Mouse (Mus musculus) testis, adult 2 months (tissue): Measurements from ENCODE around the gene Aff3. TPM values are rescaled to one million over a fixed set of nuclear protein-coding genes. Genes with fewer than 3 reads are reported as not detected.

Experiments
- H3K27ac ChIP-seq: fragments of 200-500 bp; 2 replicates; pipeline ENCODE4 v1.5.1; 2012; ENCODE audit warnings: low read depth, low read length; ENCODE audit not compliant: control insufficient read depth, insufficient read depth
- H3K27me3 ChIP-seq: fragments of 200-500 bp; 2 replicates; pipeline ENCODE4 v1.6.1; 2012; ENCODE audit warnings: mild to moderate bottlenecking, low read length, moderate library complexity; ENCODE audit not compliant: control insufficient read depth, insufficient read depth
- H3K36me3 ChIP-seq: fragments of 200-500 bp; 2 replicates; pipeline ENCODE4 v1.6.1; 2012; ENCODE audit warnings: mild to moderate bottlenecking, low read length; ENCODE audit not compliant: control insufficient read depth, insufficient read depth
- H3K4me1 ChIP-seq: fragments of 200-500 bp; 2 replicates; pipeline ENCODE4 v1.6.1; 2012; ENCODE audit warnings: low read length; ENCODE audit not compliant: control insufficient read depth, insufficient read depth
- H3K4me3 ChIP-seq: fragments of 200-500 bp; 2 replicates; pipeline ENCODE4 v1.5.1; 2012; ENCODE audit warnings: low read depth, mild to moderate bottlenecking, low read length, moderate library complexity, mixed read lengths; ENCODE audit not compliant: control insufficient read depth
- CTCF ChIP-seq: fragments of 200-500 bp; IDR thresholded peaks from 2 replicates; pipeline ENCODE4 v1.5.1; 2012; ENCODE audit warnings: low read depth, mild to moderate bottlenecking, inconsistent platforms, low read length, moderate library complexity; ENCODE audit not compliant: control insufficient read depth, insufficient read depth, insufficient replicate concordance
- POLR2A ChIP-seq: fragments of 200-500 bp; IDR thresholded peaks from 2 replicates; pipeline ENCODE4 v1.6.1; 2012; ENCODE audit warnings: low read depth, mild to moderate bottlenecking, inconsistent platforms, low read length, moderate library complexity; ENCODE audit not compliant: control insufficient read depth
- polyA plus RNA-seq: library from polyadenylated mRNA; depleted of rRNA; stranded (reverse); fragments of >200 nt; gene quantifications from 2 replicates; pipeline ENCODE4 v1.2.3, GENCODE M21; 2012

Gene Aff3
- polyA plus RNA-seq, 1 experiment = 8.1 TPM

DNA sequence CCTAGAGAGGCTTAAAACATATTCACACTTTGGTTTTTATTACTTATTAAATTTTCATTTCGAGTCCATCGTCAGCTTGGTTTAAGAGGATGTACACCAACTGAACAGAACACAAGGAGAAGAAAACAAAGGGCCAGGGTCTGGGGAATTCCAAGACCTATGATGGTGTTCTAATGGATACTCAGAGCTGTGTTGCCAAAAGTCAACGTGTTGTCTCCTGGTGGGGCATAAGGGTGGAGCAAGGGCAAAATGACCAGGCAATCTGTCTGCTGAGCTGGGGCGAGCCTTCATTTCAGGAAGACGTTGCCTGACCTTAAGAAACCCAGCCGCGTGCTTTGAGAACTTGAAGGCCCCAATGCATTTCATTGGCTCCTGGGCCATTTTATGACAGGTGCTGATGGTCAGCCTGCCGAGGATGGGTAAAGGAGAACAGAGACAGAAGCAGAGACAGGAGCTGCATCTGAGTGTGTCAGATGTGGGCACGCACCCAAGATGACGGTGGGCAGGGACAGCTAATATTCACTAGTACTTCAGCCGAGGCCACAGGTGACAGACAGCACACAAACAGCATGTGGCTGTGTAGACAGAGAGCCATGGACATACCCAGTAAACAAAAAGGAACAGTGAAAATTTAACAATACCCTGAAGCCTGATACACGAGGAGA is 371.0 kb downstream of the Aff3 start:
- Histone ChIP-seq H3K4me3 (no peak overlapping the region), H3K27me3 (no peaks in the 10 kb centered on the region), H3K36me3 (no peaks in the 10 kb centered on the region), H3K27ac (no peak overlapping the region), H3K4me1 (no peaks in the 10 kb centered on the region)
- TF ChIP-seq POLR2A (no peak), CTCF (no peak)

DNA sequence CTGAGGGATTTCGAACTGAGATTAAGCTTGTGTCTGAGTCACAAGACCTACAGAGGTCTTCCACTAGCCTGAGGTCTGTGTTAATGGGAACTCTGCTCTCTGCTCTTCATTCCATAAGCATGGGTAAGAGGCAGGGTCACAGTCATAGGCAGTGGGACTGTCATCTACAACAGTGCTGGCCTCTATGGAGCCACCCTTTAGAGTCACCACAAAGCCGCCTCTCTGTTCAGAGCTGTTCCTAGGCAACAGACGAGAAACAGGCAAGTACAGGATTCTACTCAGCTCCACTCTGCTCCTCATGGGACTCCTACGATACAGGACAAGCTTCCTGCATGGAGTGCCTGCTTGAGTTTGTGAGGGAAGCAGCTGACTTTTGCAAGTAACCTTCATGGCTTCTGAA is 371.9 kb downstream of the Aff3 start:
- Histone ChIP-seq H3K27ac (no peak overlapping the region), H3K4me1 (no peaks in the 10 kb centered on the region), H3K4me3 (no peak overlapping the region), H3K27me3 (no peaks in the 10 kb centered on the region), H3K36me3 (no peaks in the 10 kb centered on the region)
- TF ChIP-seq CTCF (no peak), POLR2A (no peak)

DNA sequence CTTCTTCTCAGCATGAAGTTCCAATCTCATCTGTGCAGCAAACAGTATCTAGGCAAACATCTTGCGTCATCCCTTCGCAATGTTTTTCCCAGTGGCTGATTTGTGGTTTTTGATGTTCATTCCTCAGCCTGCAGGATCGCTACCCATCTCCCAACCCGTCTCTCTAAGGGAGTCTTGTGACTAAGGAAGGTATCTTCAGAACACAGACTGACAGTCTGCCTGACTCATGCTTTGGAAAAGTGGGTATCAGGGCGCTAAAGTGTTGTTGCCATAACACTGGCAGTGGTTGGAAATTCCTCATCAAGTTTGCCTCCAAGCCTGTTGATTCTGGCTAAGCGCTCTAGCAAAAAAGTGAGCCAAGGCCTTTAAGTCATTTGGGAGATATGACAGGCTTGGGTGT is 372.8 kb downstream of the Aff3 start:
- Histone ChIP-seq H3K4me1 (no peaks in the 10 kb centered on the region), H3K27me3 (no peaks in the 10 kb centered on the region), H3K4me3 (no peak overlapping the region), H3K27ac (no peak overlapping the region), H3K36me3 (no peaks in the 10 kb centered on the region)
- no peak for TF ChIP-seq POLR2A
- TF ChIP-seq CTCF = no peak

DNA sequence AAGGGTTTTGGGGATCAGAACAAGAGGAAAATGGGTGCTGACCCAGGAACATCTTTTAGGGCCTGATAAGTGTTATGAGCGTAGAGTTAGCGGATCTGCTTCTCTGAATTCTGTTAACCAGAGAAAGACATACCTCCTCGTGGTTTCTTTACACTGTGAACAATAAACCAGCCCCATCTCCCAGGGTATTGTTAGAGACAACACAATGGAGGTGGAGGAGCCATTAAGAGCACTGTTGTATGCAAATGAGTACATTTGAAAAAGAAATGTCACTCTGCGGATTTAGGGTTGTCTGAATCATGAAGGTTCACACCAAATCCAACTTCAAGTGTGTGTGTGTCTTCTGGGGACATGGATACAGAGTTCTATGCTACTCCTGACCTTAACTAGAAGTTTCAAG is 373.3 kb downstream of the Aff3 start:
- Histone ChIP-seq H3K27ac (no peak overlapping the region), H3K4me1 (no peaks in the 10 kb centered on the region), H3K27me3 (no peaks in the 10 kb centered on the region), H3K36me3 (no peaks in the 10 kb centered on the region), H3K4me3 (no peak overlapping the region)
- TF ChIP-seq POLR2A (no peak), CTCF (no peak)

DNA sequence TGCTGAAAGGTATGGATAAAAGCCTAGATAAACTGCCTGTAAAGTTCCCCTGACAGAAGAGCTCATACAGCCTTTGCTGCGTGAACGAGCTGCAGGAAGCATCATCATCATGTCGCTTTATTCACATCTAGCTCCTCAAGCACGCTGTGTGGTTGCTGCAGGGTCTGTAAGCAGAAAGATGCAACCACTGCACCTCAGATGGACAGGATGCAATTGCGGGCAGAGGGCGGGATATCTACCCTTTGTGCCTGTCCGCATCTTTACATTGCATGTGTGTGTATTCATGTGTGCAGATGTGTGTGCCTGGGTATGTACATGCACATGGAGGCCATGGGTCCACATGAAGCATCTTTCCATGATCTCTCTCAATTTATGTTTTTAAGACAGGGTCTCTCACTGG is 373.9 kb downstream of the Aff3 start:
- H3K4me3 ChIP-seq = no peak overlapping the region
- H3K27me3 ChIP-seq = no peaks in the 10 kb centered on the region
- no peak for TF ChIP-seq CTCF
- no peaks in the 10 kb centered on the region for H3K4me1 ChIP-seq
- H3K27ac ChIP-seq = no peak overlapping the region
- no peaks in the 10 kb centered on the region for H3K36me3 ChIP-seq

DNA sequence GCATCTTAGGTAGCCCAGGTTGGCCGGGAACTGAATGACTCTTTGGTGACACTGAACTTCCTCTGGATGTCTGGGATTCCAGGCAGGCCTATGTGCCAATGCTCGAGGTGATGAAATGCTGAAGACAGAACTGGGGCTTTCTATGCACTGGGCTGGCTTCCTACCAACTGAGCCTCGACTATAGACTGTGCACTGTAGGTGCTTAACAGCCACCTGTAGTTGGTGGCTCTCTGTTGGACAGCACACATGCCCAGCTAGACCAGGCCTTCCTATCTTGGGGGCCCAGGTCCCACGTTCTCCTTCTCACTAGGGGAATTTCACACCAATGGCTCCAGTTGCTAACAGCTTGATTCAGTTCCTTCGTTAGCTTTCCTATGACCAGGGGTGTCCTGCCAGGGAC is 374.9 kb downstream of the Aff3 start:
- no peak overlapping the region for H3K27ac ChIP-seq
- no peaks in the 10 kb centered on the region for H3K27me3 ChIP-seq
- no peaks in the 10 kb centered on the region for H3K4me1 ChIP-seq
- no peak for TF ChIP-seq CTCF
- no peak for TF ChIP-seq POLR2A
- no peaks in the 10 kb centered on the region for H3K36me3 ChIP-seq
- H3K4me3 ChIP-seq = no peak overlapping the region

DNA sequence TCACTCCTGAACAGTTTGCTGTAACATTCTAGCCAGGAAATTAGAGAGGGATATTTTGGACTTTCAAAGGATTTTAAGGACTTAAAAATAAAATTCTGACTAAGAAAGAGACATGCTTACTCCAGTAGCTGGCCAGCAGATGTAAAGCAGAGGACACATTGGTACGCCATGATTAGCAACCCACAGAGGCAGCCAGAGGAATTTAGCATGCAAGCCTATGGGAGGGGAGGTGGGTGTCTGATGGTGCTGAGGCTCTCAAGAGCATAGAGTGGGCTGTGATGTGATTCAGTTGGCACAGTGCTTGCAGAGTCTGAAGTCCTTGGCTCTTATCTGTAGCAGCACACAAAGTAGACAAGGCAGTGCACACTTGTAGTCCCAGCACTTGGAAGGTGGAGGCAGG is 376.0 kb downstream of the Aff3 start:
- H3K27me3 ChIP-seq = no peaks in the 10 kb centered on the region
- H3K4me1 ChIP-seq = no peaks in the 10 kb centered on the region
- no peaks in the 10 kb centered on the region for H3K36me3 ChIP-seq
- TF ChIP-seq POLR2A (no peak), CTCF (no peak)
- no peak overlapping the region for H3K4me3 ChIP-seq
- no peak overlapping the region for H3K27ac ChIP-seq

DNA sequence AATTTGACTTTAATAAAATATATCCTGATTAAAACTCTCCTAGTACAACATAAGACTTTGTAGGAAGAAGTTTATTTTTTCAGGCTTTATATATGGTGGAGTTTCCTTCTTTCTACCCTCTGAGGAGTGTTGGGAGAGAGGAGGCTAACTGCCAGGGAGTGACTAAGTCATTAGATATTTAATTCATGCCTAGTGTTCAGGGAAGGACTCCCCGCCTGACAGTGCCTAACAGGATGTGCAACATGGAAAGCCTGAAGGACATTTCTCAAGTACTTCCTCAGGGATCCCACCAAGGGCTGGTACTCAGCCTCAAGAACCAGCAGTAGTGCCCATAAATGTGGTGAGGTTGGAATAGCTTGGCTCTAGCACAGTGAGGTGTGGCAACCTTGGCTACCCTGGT is 378.2 kb downstream of the Aff3 start:
- H3K27ac ChIP-seq = no peak overlapping the region
- no peak overlapping the region for H3K4me3 ChIP-seq
- no peaks in the 10 kb centered on the region for H3K4me1 ChIP-seq
- no peak for TF ChIP-seq POLR2A
- TF ChIP-seq CTCF = no peak
- no peaks in the 10 kb centered on the region for H3K27me3 ChIP-seq
- no peaks in the 10 kb centered on the region for H3K36me3 ChIP-seq
